Mouse (Mus musculus) T-cell, adult 2 months (primary cell): ENCODE results near the gene Tuba1a.

Experiments
- DNase-seq: peaks from one replicate; pipeline ENCODE4 v3.0.0; 2022; ENCODE audit warnings: low spot score

Gene Tuba1a

DNA sequence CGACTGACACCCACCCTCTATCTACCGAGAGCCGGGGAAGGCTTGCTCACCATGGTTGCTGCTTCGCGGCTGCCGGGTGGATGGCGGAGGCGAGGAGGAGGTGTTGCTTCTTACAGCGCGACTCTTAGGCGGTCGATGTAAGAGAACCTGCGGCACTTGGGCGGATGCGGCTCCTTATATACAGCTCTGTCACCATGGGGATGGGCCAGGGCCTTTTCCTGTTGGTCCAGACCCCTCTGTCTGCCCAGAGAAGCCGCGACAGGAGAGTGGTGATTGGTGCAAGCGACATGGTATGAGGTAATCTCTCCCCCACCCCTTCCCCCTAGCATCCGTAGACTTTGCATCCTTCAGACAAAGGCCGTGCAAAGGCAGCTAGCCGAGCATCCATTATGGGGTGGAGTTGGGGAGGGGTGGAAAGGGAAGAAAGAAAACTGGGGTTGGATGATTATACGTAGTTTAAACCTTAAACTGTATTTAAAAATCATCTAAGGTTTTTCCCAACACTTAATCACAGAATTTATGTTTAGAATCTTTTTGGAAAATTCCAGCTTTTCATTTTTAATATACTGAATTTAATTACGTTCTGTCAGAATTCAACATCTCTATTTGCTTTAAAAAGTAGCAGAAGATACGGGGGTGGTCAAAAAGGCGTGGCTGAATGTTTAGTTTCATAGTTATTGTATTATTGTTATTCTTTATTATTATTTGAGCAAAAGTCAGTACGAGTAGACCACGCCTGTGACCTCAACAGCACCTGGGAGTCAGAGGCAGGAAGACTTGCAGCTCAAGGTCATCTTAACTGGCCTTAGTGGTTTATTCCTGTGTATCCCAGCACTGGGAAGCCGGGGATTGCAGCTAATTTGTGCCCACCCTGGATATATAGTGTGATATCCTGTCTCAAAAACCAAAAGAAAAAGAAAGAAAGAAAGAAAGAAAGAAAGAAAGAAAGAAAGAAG, at the start of gene Tuba1a, which contains the start of gene Gm49450:
Tuba1a (minus strand) TSS at position 303 of the 956 bp plus-strand sequence.
Gm49450 (minus strand) TSS at position 151 of the 956 bp plus-strand sequence.
- DNase-seq: peak; percentile 98

DNA sequence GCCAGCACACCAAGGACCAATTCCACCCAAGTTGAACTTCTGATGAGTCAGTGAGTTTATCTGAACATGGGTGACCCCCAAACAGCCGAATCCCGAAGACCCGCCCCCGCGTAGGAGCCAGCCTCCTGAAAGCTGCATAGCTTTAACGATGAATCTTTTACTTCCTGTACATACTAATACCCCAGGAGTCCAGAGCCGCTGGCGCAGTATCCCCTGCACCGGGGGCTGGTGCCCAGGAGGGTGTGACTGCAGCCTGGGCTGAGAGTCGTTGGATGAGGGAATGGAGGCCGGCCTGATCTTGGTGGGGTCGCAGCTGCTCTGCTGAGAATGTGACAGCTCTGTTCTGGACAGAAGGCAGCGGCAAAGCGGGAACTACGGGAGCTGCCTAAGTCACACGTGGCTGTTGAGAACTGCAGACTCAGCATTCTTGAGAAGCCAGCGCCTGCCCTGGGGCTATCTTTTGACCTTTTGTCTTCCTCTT, 48.0 kb upstream of the Tuba1a start:
- DNase-seq: no peak

DNA sequence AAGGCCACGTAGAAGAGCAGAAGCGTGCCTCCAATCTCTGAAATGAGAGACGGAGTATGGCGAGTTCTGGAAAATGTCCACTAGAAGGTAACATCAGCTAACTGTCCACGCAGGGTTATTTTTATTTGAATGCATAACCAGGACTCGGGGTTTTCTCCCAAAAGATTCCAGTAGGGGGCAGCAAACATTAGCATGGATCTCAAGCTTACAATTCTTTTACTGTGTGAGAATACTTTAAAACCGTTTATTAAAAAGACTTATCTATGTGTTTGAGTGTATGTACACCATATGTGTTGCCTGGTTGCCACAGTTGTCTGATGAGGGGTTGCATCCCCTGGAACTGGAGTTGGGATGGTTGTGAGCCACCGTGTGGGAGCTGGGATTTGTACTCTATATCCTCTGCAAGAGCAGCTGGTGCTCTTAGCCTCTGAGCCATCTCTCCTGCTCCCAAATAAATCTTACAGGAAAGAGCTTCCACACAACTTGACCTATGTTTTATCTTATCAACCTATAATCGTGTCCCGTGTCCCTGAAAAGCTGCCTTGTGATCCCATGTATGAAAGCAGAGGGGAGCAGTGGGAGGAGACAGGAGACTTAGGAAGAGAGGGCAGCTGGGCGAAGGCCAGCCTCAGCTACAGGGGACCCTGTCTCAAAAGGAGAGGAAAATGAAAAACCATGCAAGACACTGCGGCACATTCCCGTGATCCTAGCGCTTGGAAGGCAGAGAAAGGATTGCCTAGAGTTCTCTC, 47.2 kb upstream of the Tuba1a start:
- peak; percentile 47 for DNase-seq

DNA sequence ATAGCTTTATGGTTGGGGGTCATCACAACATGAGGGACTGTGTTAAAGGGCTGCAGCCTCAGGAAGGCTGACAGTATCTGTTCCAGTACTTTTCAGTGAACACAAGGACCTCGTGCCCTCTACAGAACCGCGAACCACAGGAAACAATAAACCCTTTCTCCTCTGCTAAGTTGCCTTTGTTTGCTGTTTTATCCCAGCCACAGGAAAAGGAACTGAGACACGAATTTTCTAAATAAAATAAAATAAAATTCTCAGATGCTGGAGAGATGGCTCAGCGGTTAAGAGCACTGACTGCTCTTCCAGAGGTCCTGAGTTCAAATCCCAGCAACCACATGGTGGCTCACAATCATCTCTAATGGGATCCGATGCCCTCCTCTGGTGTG, 45.3 kb upstream of the Tuba1a start:
- DNase-seq: no peak

DNA sequence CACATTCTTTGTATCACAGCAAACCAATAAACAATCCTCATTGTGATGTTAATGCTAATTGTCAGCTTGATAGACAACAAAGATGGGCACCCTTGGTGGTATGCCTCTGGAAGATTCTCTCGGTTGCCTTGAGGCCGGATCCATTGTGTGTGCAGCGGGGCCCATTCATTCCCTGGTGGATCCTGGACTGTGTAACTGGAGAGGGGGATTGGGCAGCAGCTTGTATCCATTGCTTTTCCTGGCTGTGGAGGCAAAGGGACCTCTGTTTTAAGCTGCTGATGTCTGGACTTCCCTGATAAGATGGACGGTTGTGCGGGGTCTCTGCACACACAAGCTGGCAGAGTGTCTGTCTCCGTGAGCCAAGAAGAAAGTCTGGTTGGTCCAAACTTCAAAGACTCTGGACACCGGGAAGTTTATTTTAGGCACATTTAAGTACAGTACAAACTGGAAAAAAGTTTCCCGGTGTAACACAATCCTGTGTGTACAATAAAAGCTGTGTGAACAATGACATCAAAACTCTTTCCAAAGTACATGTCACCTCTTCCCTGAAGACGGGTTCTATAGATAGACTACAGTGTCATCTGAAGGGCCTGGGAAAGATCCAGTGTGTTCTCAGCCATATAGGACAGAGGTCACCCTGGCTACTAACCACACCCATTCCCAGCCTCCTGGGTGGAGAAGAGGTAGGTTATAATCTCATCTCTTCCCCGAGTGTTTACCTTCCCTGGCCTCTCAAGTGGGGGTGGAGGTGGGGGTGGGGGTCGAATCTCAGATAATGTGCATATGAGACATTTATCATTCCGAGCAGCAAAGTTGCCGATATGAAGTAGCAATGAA, 44.7 kb upstream of the Tuba1a start:
- no peak for DNase-seq

DNA sequence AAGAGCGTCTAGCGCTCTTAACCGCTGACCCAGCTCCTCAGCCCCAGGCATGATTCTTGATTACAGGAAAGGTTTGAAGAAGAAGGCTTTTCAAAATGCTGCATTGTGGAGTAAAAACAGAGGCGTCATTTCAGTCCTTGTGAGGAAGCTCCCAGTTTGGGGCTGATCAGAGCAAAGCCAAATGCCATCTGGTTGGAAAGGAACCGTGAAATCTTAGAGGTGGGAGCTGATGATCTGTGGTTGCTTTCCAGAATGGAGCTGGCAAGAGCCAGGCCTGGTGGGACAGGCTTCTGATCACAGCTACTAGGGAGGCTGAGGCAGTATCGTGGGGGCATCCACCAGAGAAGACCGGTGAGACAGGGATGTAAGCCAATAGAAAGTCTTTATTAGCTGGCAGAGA, 43.3 kb upstream of the Tuba1a start:
- DNase-seq: no peak

DNA sequence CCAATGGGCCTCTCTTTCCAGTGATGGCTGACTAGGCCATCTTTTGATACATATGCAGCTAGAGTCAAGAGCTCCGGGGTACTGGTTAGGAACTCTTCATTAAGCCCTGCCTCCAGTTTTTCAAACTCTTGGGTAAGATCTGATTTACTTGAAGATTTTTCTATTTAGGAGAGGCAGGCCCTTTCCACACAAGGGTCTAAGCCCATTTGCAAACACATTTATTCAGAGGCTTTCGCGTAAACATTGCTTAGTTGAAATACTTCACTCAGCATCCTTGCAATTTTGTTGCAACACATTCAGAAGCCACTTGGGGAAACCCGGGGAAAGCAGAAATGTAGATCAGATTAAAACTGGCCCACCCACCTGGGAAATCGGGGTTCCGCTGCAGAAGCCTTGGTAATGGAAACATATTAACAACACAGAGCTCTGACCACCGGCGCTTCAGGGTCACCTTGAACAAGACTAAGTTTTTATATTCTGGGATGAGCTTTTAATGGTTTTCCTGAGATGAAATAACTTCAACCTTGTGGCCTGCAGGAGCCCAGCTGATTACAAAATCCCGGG, 41.5 kb upstream of the Tuba1a start:
- DNase-seq: no peak

DNA sequence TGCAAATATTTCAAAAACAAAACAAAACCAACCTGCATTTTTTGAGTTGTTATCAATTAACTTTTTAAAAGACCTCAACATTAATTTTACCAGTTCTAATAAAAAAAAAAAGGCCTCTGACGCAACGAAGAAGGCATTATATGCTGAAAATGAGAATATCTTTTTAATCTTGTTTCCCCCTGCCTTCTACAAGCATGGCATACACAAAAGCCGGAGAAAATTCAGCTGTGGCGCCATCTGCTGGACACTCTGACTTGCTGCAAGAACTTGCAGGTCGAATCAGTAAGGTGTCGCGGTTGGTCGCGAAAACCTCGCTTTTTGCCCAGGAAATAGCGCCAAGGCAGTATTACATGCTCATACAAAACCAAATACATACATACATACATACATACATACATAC, 40.4 kb upstream of the Tuba1a start:
- DNase-seq: peak; percentile 88

DNA sequence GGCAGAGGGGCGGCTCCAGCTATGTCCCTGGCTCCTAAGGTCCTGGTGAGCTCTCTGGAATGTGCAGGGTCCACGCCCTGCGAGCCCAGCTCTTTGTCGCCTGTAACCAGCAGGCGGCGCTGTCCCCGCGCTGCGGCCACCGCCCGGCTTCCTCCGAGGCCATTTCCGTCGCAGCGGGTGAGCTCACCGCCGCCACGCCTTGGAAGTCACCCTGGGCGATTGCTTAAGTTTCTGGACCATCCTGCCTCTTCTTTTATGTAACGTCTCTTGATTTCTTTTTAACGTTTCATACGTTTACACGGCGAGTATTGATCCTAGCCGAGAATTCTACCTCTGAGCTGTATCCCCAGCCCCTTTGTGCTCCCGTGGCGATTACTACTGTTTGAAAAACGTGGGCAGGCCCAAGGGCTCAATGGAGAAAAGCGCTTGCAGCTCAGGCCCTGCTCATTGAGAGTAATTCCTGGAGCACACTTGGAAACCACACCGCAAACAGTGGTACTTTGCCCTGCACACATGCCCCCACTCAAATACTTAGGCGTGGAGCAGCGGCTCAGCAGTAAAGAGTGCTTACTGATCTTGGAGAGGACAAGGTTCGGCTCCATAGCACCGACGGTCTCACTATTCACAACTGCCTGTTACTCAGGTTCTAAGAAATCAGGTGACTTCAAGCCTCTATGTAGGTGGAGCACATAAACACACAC, 39.7 kb upstream of the Tuba1a start:
- peak; percentile 83 for DNase-seq

DNA sequence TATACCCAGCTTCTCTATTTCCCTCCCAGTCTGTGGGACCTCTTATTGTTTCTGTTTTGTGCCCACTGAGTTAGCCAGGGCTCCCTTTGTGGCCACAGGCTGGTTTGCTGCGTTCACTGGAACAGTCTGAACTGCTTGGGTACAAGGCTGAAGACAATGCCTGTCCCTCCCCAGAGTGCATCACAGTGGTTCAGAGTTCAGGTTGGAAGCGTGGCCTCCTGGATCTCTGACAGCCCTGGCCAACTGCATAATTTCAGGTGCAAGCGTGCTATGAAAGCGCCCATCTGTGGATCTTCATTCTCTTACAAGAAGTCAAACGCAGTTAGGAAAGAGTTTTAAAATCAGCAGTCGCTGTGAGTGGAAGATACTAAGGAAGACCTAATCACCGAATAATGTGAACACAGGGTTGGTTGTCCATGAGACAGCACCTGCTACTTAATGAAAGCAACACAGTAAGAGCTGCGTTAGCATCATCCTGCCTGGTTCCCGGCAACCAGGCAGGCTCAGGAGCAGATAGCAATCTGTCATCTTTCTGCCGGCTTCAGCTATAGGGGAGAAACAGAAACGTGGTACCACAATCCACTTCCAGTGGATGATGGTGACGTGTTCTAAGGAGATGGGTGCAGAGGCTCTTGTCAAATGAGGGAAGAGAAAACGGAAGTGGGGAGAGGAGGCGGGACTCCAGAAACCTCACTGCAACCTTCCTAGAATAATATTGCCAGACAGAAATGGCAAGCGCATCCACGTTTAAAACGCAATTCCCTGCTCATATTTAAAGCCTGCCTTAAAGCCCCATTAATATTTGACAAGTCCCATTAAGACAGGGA, 38.8 kb upstream of the Tuba1a start:
- peak; percentile 71 for DNase-seq

DNA sequence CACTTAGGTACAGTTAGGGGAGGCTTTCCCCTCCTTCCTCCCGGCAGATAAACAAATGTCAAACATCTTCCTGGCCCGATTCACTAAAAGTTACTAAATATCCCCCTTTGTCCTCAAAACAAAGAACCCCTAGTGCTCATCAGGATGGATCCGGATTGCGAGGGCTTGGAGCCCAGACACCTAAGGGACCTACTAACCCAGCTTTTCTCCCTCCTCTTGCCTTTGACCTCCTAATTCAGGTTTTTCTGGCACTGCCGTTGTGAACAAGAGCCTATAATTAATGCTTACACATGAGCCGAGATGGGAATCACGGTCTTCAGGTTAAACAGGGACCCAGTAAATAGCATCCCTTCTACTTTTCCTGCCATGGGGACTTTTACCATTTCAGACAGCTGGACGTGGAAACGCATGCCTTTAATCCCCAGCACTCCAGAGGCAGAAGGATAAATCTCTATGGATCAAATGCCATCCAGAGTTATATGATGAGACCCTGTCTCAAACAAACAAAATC, 38.1 kb upstream of the Tuba1a start:
- no peak for DNase-seq

DNA sequence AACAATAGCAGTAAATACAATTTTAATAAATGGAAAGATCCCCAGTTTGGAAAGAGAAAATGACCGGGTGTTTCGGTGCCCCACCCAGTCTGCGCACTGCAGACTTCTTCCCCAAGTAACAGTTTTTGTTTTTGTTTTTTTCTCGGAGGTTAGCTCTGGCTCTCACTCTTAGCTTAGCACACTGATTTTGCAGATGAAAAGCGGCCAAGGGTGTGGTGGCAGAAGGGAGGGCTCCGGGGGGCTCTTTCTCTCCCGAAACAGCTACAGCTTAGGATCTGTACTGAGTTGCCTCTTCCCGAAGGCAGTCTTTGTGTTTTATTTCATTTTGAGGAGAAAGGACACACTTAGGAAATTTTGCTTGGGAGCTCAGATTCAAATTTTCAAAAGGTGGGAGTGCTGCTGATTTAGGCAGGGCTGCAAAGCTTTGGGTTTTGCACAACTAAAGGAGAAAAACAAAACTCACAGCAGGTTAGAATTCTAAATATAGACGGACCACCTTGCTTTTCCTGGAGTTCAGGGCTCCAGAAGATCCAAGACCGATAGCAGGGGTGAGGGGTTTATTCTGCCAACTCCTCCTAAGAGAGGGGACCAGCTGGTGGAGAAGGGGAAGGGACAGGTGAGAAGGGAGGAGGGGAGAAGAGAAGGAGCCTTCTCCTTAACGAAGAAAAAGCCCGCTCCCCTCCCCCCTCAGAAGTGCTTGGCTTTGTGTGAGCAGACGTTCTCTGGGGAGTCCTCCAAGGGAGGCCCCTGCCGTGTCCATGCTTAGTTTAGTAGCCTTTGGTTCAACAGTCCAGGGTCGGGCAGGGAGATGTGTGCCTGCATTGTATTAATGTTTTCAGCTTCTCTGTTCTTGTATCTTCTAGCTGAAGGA, 37.4 kb upstream of the Tuba1a start:
- DNase-seq: no peak

DNA sequence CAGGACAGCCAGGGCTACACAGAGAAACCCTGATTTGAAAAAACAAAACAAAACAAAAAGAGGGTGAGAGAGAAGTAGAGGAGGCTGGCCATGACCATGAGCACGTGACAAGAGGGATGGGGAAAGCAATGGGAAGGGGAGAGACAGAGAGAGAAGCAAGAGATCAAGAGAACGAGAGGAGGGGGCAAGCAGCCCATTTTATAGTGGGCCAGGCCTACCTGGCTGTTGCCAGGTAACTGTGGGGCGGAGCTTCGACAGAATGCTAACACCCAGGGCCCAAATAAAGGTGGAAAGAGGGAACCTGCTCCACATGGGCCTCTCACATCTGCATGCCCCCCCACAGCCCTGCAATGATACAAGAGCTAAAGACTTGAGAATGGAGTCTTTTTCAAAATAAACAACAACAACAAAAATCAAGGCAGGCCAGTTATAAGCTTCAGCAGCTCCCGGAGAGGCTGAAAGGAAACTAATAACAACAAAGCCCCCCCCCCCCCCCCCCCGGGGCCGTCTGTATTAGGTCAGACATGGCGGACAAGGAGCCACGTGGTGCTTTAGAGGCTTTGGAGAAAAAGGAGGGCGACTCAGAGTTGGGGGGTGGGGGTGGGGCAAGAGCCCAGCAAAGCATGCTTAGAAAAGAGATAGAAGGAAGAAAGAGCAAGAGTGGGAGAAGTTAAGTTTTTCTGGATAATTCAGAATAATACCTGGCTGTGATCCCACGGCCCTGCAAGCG, 36.4 kb upstream of the Tuba1a start:
- no peak for DNase-seq

DNA sequence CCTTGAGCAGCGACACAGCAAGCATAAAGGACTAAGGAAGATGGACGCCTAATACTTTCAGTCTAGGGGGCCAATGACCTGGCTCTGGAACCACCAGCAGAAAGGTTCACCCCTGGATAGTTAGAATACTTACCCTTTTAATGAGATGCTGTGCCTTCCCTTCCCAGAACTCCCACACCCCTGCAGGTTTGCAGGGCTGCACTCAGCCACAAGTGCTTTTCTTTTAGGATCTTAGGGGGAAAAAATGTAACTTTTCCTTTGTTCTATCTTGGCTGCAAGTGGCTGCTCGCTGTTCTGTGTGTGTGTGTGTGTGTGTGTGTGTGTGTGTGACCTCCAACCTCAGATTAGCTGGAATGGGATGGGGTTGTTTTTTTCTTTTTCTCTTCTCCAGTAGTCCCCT, 35.3 kb upstream of the Tuba1a start:
- no peak for DNase-seq

DNA sequence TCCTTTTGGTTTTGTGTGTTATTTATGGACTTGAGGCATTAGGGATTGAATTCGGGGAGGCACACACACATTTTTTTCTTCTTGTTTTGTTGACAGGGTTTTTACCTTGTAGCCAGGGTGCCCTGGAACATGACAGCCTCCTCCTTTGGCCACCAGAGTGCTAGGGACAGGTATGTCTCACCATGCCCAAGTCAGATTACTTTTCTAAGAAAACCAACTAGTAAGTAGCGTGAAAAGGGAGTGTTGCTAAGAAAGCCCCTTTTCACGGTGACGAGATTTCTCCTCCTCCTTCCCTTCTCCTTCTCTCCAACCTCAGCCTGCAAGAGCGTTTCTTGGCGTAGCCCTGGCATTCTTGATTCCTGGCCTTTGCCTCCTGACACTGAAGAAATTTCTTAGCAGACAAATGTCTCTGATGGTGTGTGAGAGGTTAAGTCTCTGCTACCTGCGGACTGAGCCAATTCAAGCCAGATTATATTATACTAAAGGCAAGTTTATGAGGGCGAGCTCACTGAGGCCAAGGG, 34.2 kb upstream of the Tuba1a start:
- DNase-seq: no peak

DNA sequence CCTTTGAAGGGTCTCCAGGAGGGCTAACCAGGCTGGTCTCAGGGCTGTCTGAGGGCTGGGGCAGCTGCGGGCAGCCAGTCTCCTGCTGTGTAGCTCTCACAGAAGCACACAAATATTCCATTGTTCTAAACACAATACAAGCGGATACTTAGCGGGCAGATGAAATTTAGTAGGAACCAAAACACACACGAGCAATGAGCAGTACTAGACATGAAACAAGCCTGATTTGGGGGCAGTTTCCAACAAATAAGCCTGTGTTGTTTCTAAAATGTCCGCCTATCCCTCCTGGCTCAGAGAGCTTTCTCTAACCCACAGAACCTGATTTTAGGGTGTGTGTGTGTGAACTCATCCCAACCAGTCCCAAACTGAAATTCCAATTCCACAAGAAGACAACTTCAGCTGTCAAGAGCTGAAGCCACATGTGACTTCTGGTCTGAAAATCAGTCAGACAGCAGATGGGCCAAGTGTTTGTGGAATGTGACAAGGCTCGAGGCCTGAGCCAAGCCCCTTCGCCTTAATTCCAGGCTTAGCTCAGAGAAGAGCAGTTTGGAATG, 33.7 kb upstream of the Tuba1a start:
- no peak for DNase-seq

DNA sequence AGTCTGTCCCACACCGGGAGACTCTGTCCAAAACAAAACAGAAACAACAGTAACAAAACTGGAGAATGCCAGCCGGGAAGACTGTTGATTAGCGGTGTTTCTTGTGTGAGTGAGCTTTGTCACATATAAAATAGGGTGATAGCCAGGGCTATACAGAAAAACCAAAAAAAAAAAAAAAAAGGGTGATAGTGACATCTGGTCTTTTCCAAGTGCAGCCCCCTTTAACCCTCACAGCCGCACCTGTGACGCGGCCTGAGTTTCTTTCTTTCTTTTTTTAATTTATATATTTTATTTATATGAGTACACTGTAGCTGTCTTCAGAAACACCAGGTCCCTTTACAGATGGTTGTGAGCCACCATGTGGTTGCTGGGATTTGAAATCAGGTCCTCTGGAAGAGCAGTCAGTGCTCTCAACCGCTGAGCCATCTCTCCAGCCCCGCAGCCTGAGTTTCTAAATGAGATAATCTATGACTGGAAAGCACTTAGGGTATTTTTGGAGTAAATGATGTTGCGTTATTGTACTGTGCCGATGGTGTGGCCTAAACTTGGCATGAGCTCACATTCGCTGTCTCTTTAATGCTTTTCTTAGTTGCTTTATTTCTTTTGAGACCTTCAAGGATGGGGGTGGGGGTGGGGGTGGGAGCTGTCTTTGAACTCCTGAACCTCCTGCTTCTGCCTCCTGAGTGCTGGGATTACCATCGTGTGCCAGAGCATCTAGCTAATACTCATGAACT, 32.6 kb upstream of the Tuba1a start:
- no peak for DNase-seq
